Mouse (Mus musculus): ENCODE data around the gene Olfr1306. TPM values are rescaled to one million over a fixed set of nuclear protein-coding genes. Genes with fewer than 3 reads are reported as not detected.

Gene Olfr1306
- polyA plus RNA-seq (2015; fragmentation: Nextera tagmentation; extraction: Ambion mirVana) = not detected in 2 replicates

DNA sequence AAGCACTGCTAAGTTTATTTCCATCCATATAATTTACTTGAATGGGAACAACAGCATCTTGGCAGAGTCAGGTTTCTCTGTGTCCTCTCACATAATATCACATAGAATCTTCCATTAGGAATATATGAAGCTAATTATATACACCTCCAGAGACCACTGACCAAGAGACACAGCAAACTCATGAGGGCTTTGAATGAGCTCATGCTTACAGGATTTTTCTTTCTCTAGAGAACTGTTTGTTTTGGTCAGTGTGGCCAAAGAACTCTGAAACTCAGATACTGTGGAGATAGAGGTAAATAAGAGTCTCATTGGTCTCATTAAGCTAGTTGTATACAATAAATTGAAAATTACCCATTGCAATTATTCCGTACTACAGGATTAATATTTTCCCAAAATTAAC, at the start of gene Olfr1306:
Gene Olfr1306 (minus strand): TSS at position 101 of the 400 bp plus-strand sequence.
- ATAC-seq (ENCODE audit: low read depth) = no peak
- Histone ChIP-seq H3K36me3 (ENCODE audit: control insufficient read depth, insufficient read depth, low read length) (no peaks in the 10 kb centered on the region), H3K4me1 (replicated peaks; ENCODE audit: control insufficient read depth, insufficient read depth, low read length) (no peaks in the 10 kb centered on the region), H3K27ac (ENCODE audit: low read length) (no peak within 1 kb of the TSS), H3K27me3 (ENCODE audit: control insufficient read depth, insufficient read depth, low read depth, low read length) (no peaks in the 10 kb centered on the region), H3K9me3 (ENCODE audit: control insufficient read depth, low read length) (0 out of 2 replicates have a peak, but pooled peaks cover 3% of the 10 kb centered on the region), H3K9ac (ENCODE audit: low read length) (no peak within 1 kb of the TSS), H3K4me2 (ENCODE audit: low read depth, low read length) (no peak within 1 kb of the TSS), H3K4me3 (ENCODE audit: low read length) (no peak within 1 kb of the TSS)
- WGBS = 75% methylated on average over 1 of the region's 1 CpGs

DNA sequence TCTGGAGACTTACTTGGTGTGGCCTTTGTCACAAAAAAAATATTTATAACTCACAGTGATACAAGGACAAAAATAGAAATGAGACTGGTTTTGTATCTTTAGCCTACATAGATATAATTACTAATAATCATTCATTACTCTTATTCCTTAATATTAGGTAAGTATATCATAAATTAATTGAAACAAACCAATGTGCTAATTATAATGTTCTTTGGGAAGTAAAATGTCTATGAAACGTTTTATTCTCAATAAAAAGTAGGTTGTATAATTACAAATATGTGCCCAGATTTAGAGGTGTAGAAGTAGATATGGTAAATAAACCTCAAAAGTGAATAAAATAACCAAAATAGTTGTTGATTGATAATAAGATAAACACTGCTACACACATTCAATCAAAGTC, 48.8 kb upstream of the Olfr1306 start, which contains the start of gene Olfr1308:
Gene Olfr1308 (minus strand): TSS at position 101 of the 400 bp plus-strand sequence.
- no peaks in the 10 kb centered on the region for H3K4me1 ChIP-seq (replicated peaks; ENCODE audit: control insufficient read depth, insufficient read depth, low read length)
- H3K4me3 ChIP-seq (ENCODE audit: low read length) = no peak within 1 kb of the TSS
- H3K36me3 ChIP-seq (ENCODE audit: control insufficient read depth, insufficient read depth, low read length) = no peaks in the 10 kb centered on the region
- no peak within 1 kb of the TSS for H3K9ac ChIP-seq (ENCODE audit: low read length)
- 33% methylated on average over 1 of the region's 1 CpGs for WGBS
- H3K27me3 ChIP-seq (ENCODE audit: control insufficient read depth, insufficient read depth, low read depth, low read length) = no peaks in the 10 kb centered on the region
- no peaks in the 10 kb centered on the region for H3K9me3 ChIP-seq (ENCODE audit: control insufficient read depth, low read length)
- ATAC-seq (ENCODE audit: low read depth) = no peak
- H3K4me2 ChIP-seq (ENCODE audit: low read depth, low read length) = no peak within 1 kb of the TSS
- H3K27ac ChIP-seq (ENCODE audit: low read length) = no peak within 1 kb of the TSS

DNA sequence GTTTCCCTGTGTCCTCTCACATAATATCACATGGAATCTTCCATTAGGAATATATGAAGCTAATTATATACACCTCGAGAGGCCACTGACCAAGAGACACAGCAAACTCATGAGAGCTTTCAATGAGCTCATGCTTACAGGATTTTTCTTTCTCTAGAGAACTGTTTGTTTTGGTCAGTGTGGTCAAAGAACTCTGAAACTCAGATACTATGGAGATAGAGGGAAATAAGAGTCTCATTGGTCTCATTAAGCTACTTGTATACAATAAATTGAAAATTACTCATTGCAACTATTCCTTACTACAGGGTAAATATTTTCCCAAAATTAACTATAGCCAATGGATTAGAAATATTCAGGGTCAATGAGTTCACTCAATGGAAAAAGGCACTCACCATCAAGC, 33.3 kb upstream of the Olfr1306 start, which contains the start of gene Olfr1307:
Gene Olfr1307 (minus strand): TSS at position 101 of the 400 bp plus-strand sequence.
- no peak within 1 kb of the TSS for H3K9ac ChIP-seq (ENCODE audit: low read length)
- H3K4me2 ChIP-seq (ENCODE audit: low read depth, low read length) = no peak within 1 kb of the TSS
- WGBS = 76% methylated on average over 1 of the region's 1 CpGs
- H3K36me3 ChIP-seq (ENCODE audit: control insufficient read depth, insufficient read depth, low read length) = no peaks in the 10 kb centered on the region
- H3K27me3 ChIP-seq (ENCODE audit: control insufficient read depth, insufficient read depth, low read depth, low read length) = no peaks in the 10 kb centered on the region
- no peaks in the 10 kb centered on the region for H3K9me3 ChIP-seq (ENCODE audit: control insufficient read depth, low read length)
- no peak within 1 kb of the TSS for H3K4me3 ChIP-seq (ENCODE audit: low read length)
- no peak for ATAC-seq (ENCODE audit: low read depth)
- no peak within 1 kb of the TSS for H3K27ac ChIP-seq (ENCODE audit: low read length)
- H3K4me1 ChIP-seq (replicated peaks; ENCODE audit: control insufficient read depth, insufficient read depth, low read length) = no peaks in the 10 kb centered on the region

- no peaks in the 10 kb centered on the region for H3K27me3 ChIP-seq (ENCODE audit: control insufficient read depth, insufficient read depth, low read depth, low read length)
- no peak within 1 kb of the TSS for H3K27ac ChIP-seq (ENCODE audit: low read length)
- no peak for ATAC-seq (ENCODE audit: low read depth)
- no peak within 1 kb of the TSS for H3K4me2 ChIP-seq (ENCODE audit: low read depth, low read length)
- H3K9ac ChIP-seq (ENCODE audit: low read length) = no peak within 1 kb of the TSS
- no peaks in the 10 kb centered on the region; the same call in 1 of the 2 replicates for H3K9me3 ChIP-seq (ENCODE audit: control insufficient read depth, low read length)
- no peaks in the 10 kb centered on the region for H3K4me1 ChIP-seq (replicated peaks; ENCODE audit: control insufficient read depth, insufficient read depth, low read length)
- H3K36me3 ChIP-seq (ENCODE audit: control insufficient read depth, insufficient read depth, low read length) = no peaks in the 10 kb centered on the region
- WGBS = 86% methylated on average over 2 of the region's 2 CpGs
- no peak within 1 kb of the TSS for H3K4me3 ChIP-seq (ENCODE audit: low read length)
These were observed 39.0 kb downstream of the Olfr1306 start, which contains the start of gene Olfr1305 for GRCm38 (mm10) chr2:111877049-111877448. Gene Olfr1305 (minus strand): TSS chr2:111877149.

Other genes with a start within 250 kb of the Olfr1306 start
- not detected in 2 replicates for gene Olfr1301, start 165.3 kb downstream of the Olfr1306 start, polyA plus RNA-seq (2015; fragmentation: Nextera tagmentation; extraction: Ambion mirVana)
- gene Olfr1302, start 138.8 kb downstream of the Olfr1306 start, polyA plus RNA-seq (2015; fragmentation: Nextera tagmentation; extraction: Ambion mirVana) = not detected in 2 replicates
- gene Olfr1303, start 95.9 kb downstream of the Olfr1306 start, polyA plus RNA-seq (2015; fragmentation: Nextera tagmentation; extraction: Ambion mirVana) = not detected in 2 replicates
- not detected in 2 replicates for gene Olfr1305, start 39.1 kb downstream of the Olfr1306 start, polyA plus RNA-seq (2015; fragmentation: Nextera tagmentation; extraction: Ambion mirVana)
- not detected in 2 replicates for gene Olfr1307, start 33.2 kb upstream of the Olfr1306 start, polyA plus RNA-seq (2015; fragmentation: Nextera tagmentation; extraction: Ambion mirVana)
- gene Olfr1308, start 48.7 kb upstream of the Olfr1306 start, polyA plus RNA-seq (2015; fragmentation: Nextera tagmentation; extraction: Ambion mirVana) = not detected in 2 replicates
- gene Olfr1309, start 74.0 kb upstream of the Olfr1306 start, polyA plus RNA-seq (2015; fragmentation: Nextera tagmentation; extraction: Ambion mirVana) = not detected in 2 replicates
- not detected in 2 replicates for gene Olfr1310, start 96.4 kb upstream of the Olfr1306 start, polyA plus RNA-seq (2015; fragmentation: Nextera tagmentation; extraction: Ambion mirVana)
- gene Olfr1311, start 108.1 kb upstream of the Olfr1306 start, polyA plus RNA-seq (2015; fragmentation: Nextera tagmentation; extraction: Ambion mirVana) = not detected in 2 replicates
- gene Olfr1312, start 134.0 kb upstream of the Olfr1306 start, polyA plus RNA-seq (2015; fragmentation: Nextera tagmentation; extraction: Ambion mirVana) = not detected in 2 replicates
- not detected in 2 replicates for gene Olfr1313, start 161.6 kb upstream of the Olfr1306 start, polyA plus RNA-seq (2015; fragmentation: Nextera tagmentation; extraction: Ambion mirVana)
- not detected in 2 replicates for gene Olfr1314, start 180.5 kb upstream of the Olfr1306 start, polyA plus RNA-seq (2015; fragmentation: Nextera tagmentation; extraction: Ambion mirVana)
- not detected in 2 replicates for gene Olfr1315-ps1, start 199.2 kb upstream of the Olfr1306 start, polyA plus RNA-seq (2015; fragmentation: Nextera tagmentation; extraction: Ambion mirVana)
- gene Olfr1316, start 218.7 kb upstream of the Olfr1306 start, polyA plus RNA-seq (2015; fragmentation: Nextera tagmentation; extraction: Ambion mirVana) = not detected in 2 replicates
- not detected in 2 replicates for gene Olfr1317, start 224.1 kb upstream of the Olfr1306 start, polyA plus RNA-seq (2015; fragmentation: Nextera tagmentation; extraction: Ambion mirVana)
- not detected in 2 replicates for gene Olfr1318, start 237.9 kb upstream of the Olfr1306 start, polyA plus RNA-seq (2015; fragmentation: Nextera tagmentation; extraction: Ambion mirVana)